Mouse (Mus musculus) neural tube, embryonic 10.5 days (tissue): ENCODE data around the gene Dock9.

ENCODE experiments used
- DNase-seq: peaks from one replicate; pipeline ENCODE4 v3.0.0-alpha.2; 2017; ENCODE audit warnings: low spot score; ENCODE audit errors: extremely low spot score

The Dock9 gene

GRCm38 (mm10) chr14:121791935-121792334, 5.7 kb downstream of the Dock9 start:
- DNase-seq = no peak

GRCm38 (mm10) chr14:121791112-121791511, 6.5 kb downstream of the Dock9 start:
- DNase-seq = no peak

GRCm38 (mm10) chr14:121789273-121789672, 8.4 kb downstream of the Dock9 start:
- DNase-seq = no peak

GRCm38 (mm10) chr14:121788451-121788850, 9.2 kb downstream of the Dock9 start:
- DNase-seq = no peak

- DNase-seq = no peak
Observed at GRCm38 (mm10) chr14:121787430-121787829, 10.2 kb downstream of the Dock9 start.

- no peak for DNase-seq
Observed at GRCm38 (mm10) chr14:121786900-121787299, 10.7 kb downstream of the Dock9 start.

GRCm38 (mm10) chr14:121785394-121785793, 12.2 kb downstream of the Dock9 start:
- DNase-seq = no peak

GRCm38 (mm10) chr14:121780942-121781531, 16.6 kb downstream of the Dock9 start:
- no peak for DNase-seq

GRCm38 (mm10) chr14:121780144-121780913, 17.3 kb downstream of the Dock9 start:
- DNase-seq = no peak

- DNase-seq = no peak
Observed at GRCm38 (mm10) chr14:121779620-121780019, 18.0 kb downstream of the Dock9 start.

- DNase-seq = no peak
Observed at GRCm38 (mm10) chr14:121777279-121777831, 20.3 kb downstream of the Dock9 start.

GRCm38 (mm10) chr14:121776749-121777148, 20.9 kb downstream of the Dock9 start:
- DNase-seq = no peak

GRCm38 (mm10) chr14:121762021-121762452, 35.6 kb downstream of the Dock9 start:
- DNase-seq = no peak

GRCm38 (mm10) chr14:121760403-121760802, 37.2 kb downstream of the Dock9 start:
- DNase-seq = no peak

GRCm38 (mm10) chr14:121754110-121754509, 43.5 kb downstream of the Dock9 start:
- DNase-seq = no peak

GRCm38 (mm10) chr14:121752686-121753426, 44.8 kb downstream of the Dock9 start:
- DNase-seq = no peak

GRCm38 (mm10) chr14:121749606-121750005, 48.0 kb downstream of the Dock9 start:
- no peak for DNase-seq

- DNase-seq = no peak
Observed at GRCm38 (mm10) chr14:121749084-121749483, 48.6 kb downstream of the Dock9 start.

GRCm38 (mm10) chr14:121747360-121747759, 50.3 kb downstream of the Dock9 start:
- no peak for DNase-seq

- no peak for DNase-seq
Observed at GRCm38 (mm10) chr14:121743787-121744417, 53.7 kb downstream of the Dock9 start.
